Mouse (Mus musculus): ENCODE measurements at regions not wholly inside any gene's neighbourhood (a gene's known extent, or its start where the extent isn't known, plus 50 kb on each side); places are given as distances from the start of the nearest gene placed in this dataset.

- ATAC-seq (ENCODE audit: low FRiP score, low read depth), result no peak
- no peaks in the 10 kb centered on the region for H3K27me3 ChIP-seq
- no peak overlapping the region for H3K9ac ChIP-seq (replicated peaks)
- no peak overlapping the region for H3K4me2 ChIP-seq (replicated peaks)
- no peak overlapping the region for H3K4me3 ChIP-seq
- no peaks in the 10 kb centered on the region for H3K9me3 ChIP-seq
- no peak overlapping the region for H3K27ac ChIP-seq (replicated peaks)
- no peaks in the 10 kb centered on the region for H3K36me3 ChIP-seq
- H3K4me1 ChIP-seq, result no peaks in the 10 kb centered on the region
- 91% methylated on average over 6 of the region's 6 CpGs for WGBS
Measured at GRCm38 (mm10) chr15:51643772-51644311, 2240.9 kb upstream of the Gm7489 start.

GRCm38 (mm10) chr15:51646304-51646703 is 2238.4 kb upstream of the Gm7489 start:
- H3K9me3 ChIP-seq, result no peaks in the 10 kb centered on the region
- H3K4me1 ChIP-seq, result no peaks in the 10 kb centered on the region
- H3K36me3 ChIP-seq, result no peaks in the 10 kb centered on the region
- no peak overlapping the region for H3K9ac ChIP-seq (replicated peaks)
- ATAC-seq (ENCODE audit: low FRiP score, low read depth), result no peak
- H3K4me2 ChIP-seq (replicated peaks), result no peak overlapping the region
- H3K27me3 ChIP-seq, result no peaks in the 10 kb centered on the region
- no peak overlapping the region for H3K4me3 ChIP-seq
- H3K27ac ChIP-seq (replicated peaks), result no peak overlapping the region
- WGBS, result 76% methylated on average over 2 of the region's 2 CpGs

GRCm38 (mm10) chr15:51652497-51652896 is 2232.2 kb upstream of the Gm7489 start:
- H3K4me3 ChIP-seq, result no peak overlapping the region
- no peaks in the 10 kb centered on the region for H3K36me3 ChIP-seq
- no peak overlapping the region for H3K9ac ChIP-seq (replicated peaks)
- 65% methylated on average over 4 of the region's 4 CpGs for WGBS
- no peak overlapping the region for H3K27ac ChIP-seq (replicated peaks)
- ATAC-seq (ENCODE audit: low FRiP score, low read depth), result no peak
- no peaks in the 10 kb centered on the region for H3K27me3 ChIP-seq
- no peak overlapping the region for H3K4me2 ChIP-seq (replicated peaks)
- H3K9me3 ChIP-seq, result peaks cover 1% of the 10 kb centered on the region; the same call in 1 of the 2 replicates
- H3K4me1 ChIP-seq, result no peaks in the 10 kb centered on the region

GRCm38 (mm10) chr15:51657621-51658020 is 2227.1 kb upstream of the Gm7489 start:
- no peak overlapping the region for H3K4me3 ChIP-seq
- no peak overlapping the region for H3K9ac ChIP-seq (replicated peaks)
- ATAC-seq (ENCODE audit: low FRiP score, low read depth), result no peak
- no peak overlapping the region for H3K27ac ChIP-seq (replicated peaks)
- peaks cover 3% of the 10 kb centered on the region; the same call in 1 of the 2 replicates for H3K9me3 ChIP-seq
- no peaks in the 10 kb centered on the region for H3K27me3 ChIP-seq
- no peak overlapping the region for H3K4me2 ChIP-seq (replicated peaks)
- H3K4me1 ChIP-seq, result no peaks in the 10 kb centered on the region
- WGBS, result 100% methylated on average over 1 of the region's 1 CpGs
- no peaks in the 10 kb centered on the region for H3K36me3 ChIP-seq

GRCm38 (mm10) chr15:51668340-51668739 is 2216.4 kb upstream of the Gm7489 start:
- H3K9me3 ChIP-seq, result no peaks in the 10 kb centered on the region
- no peaks in the 10 kb centered on the region for H3K4me1 ChIP-seq
- no peak overlapping the region for H3K9ac ChIP-seq (replicated peaks)
- H3K27ac ChIP-seq (replicated peaks), result no peak overlapping the region
- no peak for ATAC-seq (ENCODE audit: low FRiP score, low read depth)
- H3K4me3 ChIP-seq, result no peak overlapping the region
- H3K4me2 ChIP-seq (replicated peaks), result no peak overlapping the region
- no peaks in the 10 kb centered on the region for H3K27me3 ChIP-seq
- no peaks in the 10 kb centered on the region for H3K36me3 ChIP-seq
- WGBS, result 83% methylated on average over 3 of the region's 3 CpGs

GRCm38 (mm10) chr15:51671667-51672372 is 2212.9 kb upstream of the Gm7489 start:
- no peak overlapping the region for H3K4me2 ChIP-seq (replicated peaks)
- H3K9me3 ChIP-seq, result no peaks in the 10 kb centered on the region
- 95% methylated on average over 18 of the region's 18 CpGs for WGBS
- H3K4me1 ChIP-seq, result no peaks in the 10 kb centered on the region
- H3K4me3 ChIP-seq, result no peak overlapping the region
- no peaks in the 10 kb centered on the region for H3K36me3 ChIP-seq
- H3K27me3 ChIP-seq, result no peaks in the 10 kb centered on the region
- H3K9ac ChIP-seq (replicated peaks), result no peak overlapping the region
- no peak for ATAC-seq (ENCODE audit: low FRiP score, low read depth)
- H3K27ac ChIP-seq (replicated peaks), result no peak overlapping the region

- H3K9me3 ChIP-seq, result no peaks in the 10 kb centered on the region
- 68% methylated on average over 1 of the region's 1 CpGs for WGBS
- ATAC-seq (ENCODE audit: low FRiP score, low read depth), result no peak
- no peak overlapping the region for H3K9ac ChIP-seq (replicated peaks)
- H3K27me3 ChIP-seq, result no peaks in the 10 kb centered on the region
- H3K27ac ChIP-seq (replicated peaks), result no peak overlapping the region
- no peak overlapping the region for H3K4me3 ChIP-seq
- no peaks in the 10 kb centered on the region for H3K4me1 ChIP-seq
- no peaks in the 10 kb centered on the region for H3K36me3 ChIP-seq
- no peak overlapping the region for H3K4me2 ChIP-seq (replicated peaks)
Measured at GRCm38 (mm10) chr15:51673483-51673882, 2211.2 kb upstream of the Gm7489 start.

- 64% methylated on average over 4 of the region's 4 CpGs for WGBS
Measured at GRCm38 (mm10) chr15:51675291-51675690, 2209.4 kb upstream of the Gm7489 start.

GRCm38 (mm10) chr15:51676694-51677093 is 2208.0 kb upstream of the Gm7489 start:
- Histone ChIP-seq H3K4me1 (no peaks in the 10 kb centered on the region), H3K36me3 (no peaks in the 10 kb centered on the region), H3K9ac (replicated peaks) (no peak overlapping the region), H3K4me2 (replicated peaks) (no peak overlapping the region), H3K27ac (replicated peaks) (no peak overlapping the region), H3K27me3 (no peaks in the 10 kb centered on the region), H3K4me3 (no peak overlapping the region), H3K9me3 (no peaks in the 10 kb centered on the region)
- 91% methylated on average over 3 of the region's 3 CpGs for WGBS
- ATAC-seq (ENCODE audit: low FRiP score, low read depth), result no peak

More at GRCm38 (mm10) chr15:51675291-51675690, 2209.4 kb upstream of the Gm7489 start:
- Histone ChIP-seq H3K4me3 (no peak overlapping the region), H3K27ac (replicated peaks) (no peak overlapping the region), H3K9ac (replicated peaks) (no peak overlapping the region), H3K4me1 (no peaks in the 10 kb centered on the region), H3K9me3 (no peaks in the 10 kb centered on the region), H3K36me3 (no peaks in the 10 kb centered on the region), H3K4me2 (replicated peaks) (no peak overlapping the region), H3K27me3 (no peaks in the 10 kb centered on the region)
- no peak for ATAC-seq (ENCODE audit: low FRiP score, low read depth)

GRCm38 (mm10) chr15:51677266-51677665 is 2207.4 kb upstream of the Gm7489 start:
- 78% methylated on average over 4 of the region's 4 CpGs for WGBS
- ATAC-seq (ENCODE audit: low FRiP score, low read depth), result no peak
- Histone ChIP-seq H3K4me1 (no peaks in the 10 kb centered on the region), H3K36me3 (no peaks in the 10 kb centered on the region), H3K27me3 (no peaks in the 10 kb centered on the region), H3K9ac (replicated peaks) (no peak overlapping the region), H3K9me3 (no peaks in the 10 kb centered on the region), H3K4me2 (replicated peaks) (no peak overlapping the region), H3K4me3 (no peak overlapping the region), H3K27ac (replicated peaks) (no peak overlapping the region)

GRCm38 (mm10) chr15:51679186-51679902 is 2205.4 kb upstream of the Gm7489 start:
- Histone ChIP-seq H3K27ac (replicated peaks) (no peak overlapping the region), H3K9me3 (no peaks in the 10 kb centered on the region), H3K36me3 (no peaks in the 10 kb centered on the region), H3K4me1 (no peaks in the 10 kb centered on the region), H3K27me3 (no peaks in the 10 kb centered on the region), H3K9ac (replicated peaks) (no peak overlapping the region), H3K4me2 (replicated peaks) (no peak overlapping the region), H3K4me3 (no peak overlapping the region)
- WGBS, result 68% methylated on average over 12 of the region's 12 CpGs
- ATAC-seq (ENCODE audit: low FRiP score, low read depth), result no peak

- Histone ChIP-seq H3K27ac (replicated peaks) (no peak overlapping the region), H3K4me3 (no peak overlapping the region), H3K9ac (replicated peaks) (no peak overlapping the region), H3K27me3 (no peaks in the 10 kb centered on the region), H3K4me1 (no peaks in the 10 kb centered on the region), H3K9me3 (no peaks in the 10 kb centered on the region), H3K36me3 (no peaks in the 10 kb centered on the region), H3K4me2 (replicated peaks) (no peak overlapping the region)
- ATAC-seq (ENCODE audit: low FRiP score, low read depth), result no peak
Measured at GRCm38 (mm10) chr15:51680494-51680893, 2204.2 kb upstream of the Gm7489 start.
